Mouse (Mus musculus) neural tube, embryonic 14.5 days (tissue): ENCODE data around the gene Gnb4. TPM values are rescaled to one million over a fixed set of nuclear protein-coding genes. Genes with fewer than 3 reads are reported as not detected.

Experiments
- ATAC-seq: fragments of 200-750 bp; cut with Nextera tagmentation; 2 replicates; pipeline ENCODE4 v1.8.0; 2017; ENCODE audit warnings: low read depth, mild to moderate bottlenecking, moderate TSS enrichment, moderate library complexity
- H3K27ac ChIP-seq: fragments of 300-500 bp; sonication (generic); 2 replicates; pipeline ENCODE4 v1.5.1; 2014; ENCODE audit warnings: low read depth, mild to moderate bottlenecking, control low read depth, low read length, moderate library complexity, mixed read lengths
- H3K27me3 ChIP-seq: fragments of 300-500 bp; sonication (generic); 2 replicates; pipeline ENCODE4 v1.6.1; 2014; ENCODE audit warnings: low read length; ENCODE audit not compliant: control insufficient read depth, insufficient read depth
- H3K36me3 ChIP-seq: fragments of 300-500 bp; sonication (generic); 2 replicates; pipeline ENCODE4 v1.6.1; 2014; ENCODE audit warnings: low read length, mixed read lengths; ENCODE audit not compliant: control insufficient read depth, insufficient read depth
- H3K4me1 ChIP-seq: fragments of 300-500 bp; sonication (generic); 2 replicates; pipeline ENCODE4 v1.6.1; 2014; ENCODE audit warnings: low read length; ENCODE audit not compliant: control insufficient read depth, insufficient read depth
- H3K4me2 ChIP-seq: fragments of 300-500 bp; sonication (generic); 2 replicates; pipeline ENCODE4 v1.6.1; 2014; ENCODE audit warnings: mild to moderate bottlenecking, low read depth, low read length, control low read depth
- H3K4me3 ChIP-seq: fragments of 300-500 bp; sonication (generic); 2 replicates; pipeline ENCODE4 v1.5.1; 2014; ENCODE audit warnings: low read depth, low read length, control low read depth, mixed read lengths
- H3K9ac ChIP-seq: fragments of 300-500 bp; sonication (generic); replicated peaks from 2 replicates; pipeline ENCODE4 v1.6.1; 2014; ENCODE audit warnings: low read depth, mild to moderate bottlenecking, control low read depth, low read length, mixed read lengths
- H3K9me3 ChIP-seq: fragments of 300-500 bp; sonication (generic); 2 replicates; pipeline ENCODE4 v1.6.1; 2016; ENCODE audit warnings: low read length; ENCODE audit not compliant: control insufficient read depth
- WGBS: fragments of 180-500 bp; shearing (Covaris S2); extraction: QIAGEN DNeasy Blood & Tissue Kit; methylation state at CpG from one replicate; pipeline ENCODE4 v1.1.7; 2014; 5-methylcytosine and 5-hydroxymethylcytosine counted together
- polyA plus RNA-seq: library from polyadenylated mRNA; unstranded; fragments of >200 nt; fragmentation: Nextera tagmentation; extraction: Ambion mirVana; gene quantifications from 2 replicates; pipeline ENCODE4 v1.2.1, GENCODE M21; 2014

The Gnb4 gene
- polyA plus RNA-seq, 1 experiment from 2014 or later, result 98.5 TPM

DNA sequence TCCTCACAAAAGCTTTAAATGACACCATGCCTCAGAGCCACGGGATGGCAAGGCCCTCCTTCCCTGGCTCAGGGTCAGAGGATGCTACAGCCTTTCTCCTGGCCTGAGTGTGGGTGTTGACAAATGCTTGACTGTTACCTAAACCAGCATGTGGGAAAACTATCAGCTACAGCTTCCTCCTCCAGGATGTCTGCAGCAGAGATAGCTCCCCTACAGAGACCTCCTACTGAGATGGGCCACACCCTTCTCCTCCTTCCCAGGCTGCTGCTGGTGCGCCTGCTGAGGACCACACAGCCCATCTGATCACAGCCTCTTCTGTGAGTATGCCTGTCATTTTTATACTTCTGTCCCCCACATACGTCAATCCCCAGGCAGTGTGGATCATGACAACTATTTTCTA, 17.1 kb downstream of the Gnb4 start:
- no peak for ATAC-seq
- no peak overlapping the region for H3K27ac ChIP-seq
- WGBS, result 69% methylated on average over 3 of the region's 3 CpGs
- no peaks in the 10 kb centered on the region for H3K9me3 ChIP-seq
- no peaks in the 10 kb centered on the region for H3K36me3 ChIP-seq
- no peak overlapping the region for H3K4me2 ChIP-seq
- H3K9ac ChIP-seq, result no peak overlapping the region
- H3K27me3 ChIP-seq, result no peaks in the 10 kb centered on the region
- no peaks in the 10 kb centered on the region for H3K4me1 ChIP-seq
- no peak overlapping the region for H3K4me3 ChIP-seq

DNA sequence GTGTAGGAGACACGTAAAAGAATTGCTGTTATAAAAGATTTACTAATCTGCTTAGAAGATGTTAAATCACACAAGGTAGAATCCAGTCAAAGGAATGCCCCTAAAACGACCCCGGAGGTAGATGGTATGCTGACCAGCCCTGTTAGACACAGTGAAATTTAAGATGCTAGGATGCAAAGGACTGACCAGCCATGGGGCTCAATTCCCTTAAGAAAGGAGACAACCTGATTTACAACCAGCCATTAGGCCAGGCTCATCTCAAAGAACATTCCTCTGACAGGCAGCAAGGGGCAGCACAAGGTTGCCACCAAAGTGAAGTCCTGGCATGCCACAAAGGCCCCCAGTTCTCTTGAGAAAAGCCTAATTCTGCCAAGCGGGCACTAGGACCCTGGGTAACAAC, 21.3 kb downstream of the Gnb4 start:
- H3K4me1 ChIP-seq, result no peaks in the 10 kb centered on the region
- H3K27me3 ChIP-seq, result no peaks in the 10 kb centered on the region
- no peak overlapping the region for H3K4me3 ChIP-seq
- H3K4me2 ChIP-seq, result no peak overlapping the region
- H3K27ac ChIP-seq, result no peak overlapping the region
- 16% methylated on average over 4 of the region's 4 CpGs for WGBS
- no peak overlapping the region for H3K9ac ChIP-seq
- ATAC-seq, result no peak
- peaks cover 1% of the 10 kb centered on the region; the same call in 1 of the 2 replicates for H3K36me3 ChIP-seq
- H3K9me3 ChIP-seq, result no peaks in the 10 kb centered on the region

DNA sequence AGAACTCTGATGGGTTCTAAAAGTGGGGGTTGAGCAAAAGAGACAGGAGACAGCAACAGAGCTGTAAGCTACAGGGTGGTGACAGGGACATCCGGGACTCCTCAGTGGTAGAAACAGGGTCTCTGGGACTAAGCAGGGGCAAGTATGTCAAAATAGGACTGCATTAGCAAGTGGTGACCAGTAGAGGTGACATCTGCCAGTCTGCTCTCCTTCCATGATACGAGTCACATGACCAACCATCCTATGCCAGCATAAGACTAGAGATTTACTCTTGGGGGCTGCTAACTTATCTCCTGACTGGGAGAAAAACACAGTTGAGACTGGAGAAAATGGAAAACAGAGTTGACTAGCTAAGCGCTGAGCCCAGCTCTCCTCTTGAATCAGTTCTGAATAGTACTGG, 30.1 kb downstream of the Gnb4 start:
- no peak for ATAC-seq
- no peak overlapping the region for H3K9ac ChIP-seq
- 93% methylated on average over 3 of the region's 3 CpGs for WGBS

DNA sequence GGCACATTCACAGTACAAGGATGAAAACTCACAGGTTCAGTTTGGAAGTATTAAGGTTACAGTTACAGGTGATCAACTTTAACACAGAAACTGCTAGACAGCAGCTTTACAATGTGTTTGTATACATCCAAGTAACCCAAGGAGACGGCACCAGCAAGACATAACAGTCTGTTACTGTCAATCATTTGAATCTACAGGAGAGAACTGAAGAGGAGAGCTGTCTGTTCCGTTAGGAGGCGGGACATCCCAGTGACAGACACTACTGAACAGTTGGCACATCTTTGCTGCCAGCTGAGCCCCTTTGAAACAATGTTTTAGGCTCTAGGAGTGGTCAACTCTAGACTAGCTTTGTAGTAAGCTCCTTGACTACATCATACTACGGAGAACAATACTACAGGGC, 32.9 kb downstream of the Gnb4 start:
- WGBS, result 93% methylated on average over 4 of the region's 4 CpGs
- Histone ChIP-seq H3K27me3 (no peaks in the 10 kb centered on the region), H3K27ac (no peak overlapping the region), H3K4me3 (no peak overlapping the region), H3K4me2 (no peak overlapping the region), H3K9me3 (no peaks in the 10 kb centered on the region), H3K36me3 (peaks cover 22% of the 10 kb centered on the region), H3K4me1 (no peaks in the 10 kb centered on the region), H3K9ac (no peak overlapping the region)
- no peak for ATAC-seq

More for the DNA sequence above, 30.1 kb downstream of the Gnb4 start:
- Histone ChIP-seq H3K4me1 (no peaks in the 10 kb centered on the region), H3K36me3 (peaks cover 19% of the 10 kb centered on the region), H3K4me2 (no peak overlapping the region), H3K27ac (no peak overlapping the region), H3K27me3 (no peaks in the 10 kb centered on the region), H3K9me3 (no peaks in the 10 kb centered on the region), H3K4me3 (no peak overlapping the region)

DNA sequence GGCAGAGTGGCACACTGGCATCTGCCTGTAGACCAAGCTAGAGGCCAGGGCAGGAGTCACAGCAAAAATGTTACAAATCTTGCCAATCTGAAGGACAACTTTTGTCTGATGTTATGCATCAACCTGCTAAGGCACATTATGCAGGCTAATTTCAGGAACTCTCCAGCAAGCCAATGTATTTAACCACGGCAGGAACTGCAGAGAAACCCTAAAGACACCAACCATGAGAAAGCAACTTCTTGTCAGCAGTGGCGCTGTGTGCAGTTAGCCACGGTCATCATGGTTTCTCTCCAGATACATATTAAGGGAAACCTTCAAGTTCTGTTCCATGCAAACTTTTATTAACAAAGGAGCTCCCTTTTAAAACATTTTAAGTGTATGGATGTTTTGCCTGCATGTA, 34.5 kb downstream of the Gnb4 start:
- WGBS, result 89% methylated on average over 3 of the region's 3 CpGs
- H3K36me3 ChIP-seq, result peaks cover 31% of the 10 kb centered on the region

DNA sequence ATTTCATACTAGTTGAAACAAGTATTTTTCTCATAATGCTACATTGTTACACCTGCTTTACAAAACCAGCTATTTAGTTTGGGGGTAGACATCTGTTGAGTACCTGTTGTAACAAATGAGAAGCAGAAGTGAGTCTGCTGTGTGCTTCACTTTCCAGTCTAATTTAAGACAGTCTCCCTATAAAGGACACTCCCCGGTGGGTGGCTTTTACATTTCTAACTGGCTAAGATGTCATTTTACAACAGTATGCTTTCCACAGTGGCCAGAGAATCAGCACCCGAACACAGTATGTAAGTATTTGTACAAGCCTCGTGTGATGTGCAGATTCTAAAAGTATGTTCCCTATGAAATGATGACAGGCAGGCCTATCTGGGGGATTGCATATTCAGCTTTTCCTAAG, 35.6 kb downstream of the Gnb4 start:
- WGBS, result 86% methylated on average over 3 of the region's 3 CpGs
- Histone ChIP-seq H3K9ac (no peak overlapping the region), H3K27ac (no peak overlapping the region), H3K36me3 (peaks cover 36% of the 10 kb centered on the region), H3K4me2 (no peak overlapping the region), H3K4me3 (no peak overlapping the region), H3K27me3 (no peaks in the 10 kb centered on the region), H3K9me3 (no peaks in the 10 kb centered on the region), H3K4me1 (no peaks in the 10 kb centered on the region)
- no peak for ATAC-seq

More for the DNA sequence above, 34.5 kb downstream of the Gnb4 start:
- Histone ChIP-seq H3K4me3 (no peak overlapping the region), H3K4me2 (no peak overlapping the region), H3K9ac (no peak overlapping the region), H3K27me3 (no peaks in the 10 kb centered on the region), H3K4me1 (no peaks in the 10 kb centered on the region), H3K9me3 (no peaks in the 10 kb centered on the region), H3K27ac (no peak overlapping the region)
- no peak for ATAC-seq

DNA sequence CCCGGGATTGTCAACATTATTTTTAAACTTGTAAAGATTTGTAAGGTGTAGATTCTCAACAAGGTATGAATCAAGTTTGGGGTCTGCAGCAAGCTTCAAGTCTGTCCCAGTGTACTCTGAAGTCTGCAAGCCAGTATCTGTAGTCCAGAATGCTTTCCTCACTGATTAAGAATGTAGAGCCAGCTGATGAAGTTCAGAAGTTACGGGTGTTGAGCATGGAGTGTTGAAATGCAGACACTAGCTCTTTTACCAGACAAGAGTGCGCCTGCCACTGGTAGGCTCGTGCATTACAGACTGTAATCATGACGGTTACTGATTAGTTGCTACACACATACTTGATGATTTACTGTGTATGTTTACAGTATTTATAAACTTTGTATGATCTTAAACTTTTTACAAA, 37.6 kb downstream of the Gnb4 start:
- H3K4me3 ChIP-seq, result no peak overlapping the region
- peaks cover 36% of the 10 kb centered on the region for H3K36me3 ChIP-seq
- 93% methylated on average over 5 of the region's 5 CpGs for WGBS
- no peak overlapping the region for H3K27ac ChIP-seq
- H3K27me3 ChIP-seq, result no peaks in the 10 kb centered on the region
- no peak for ATAC-seq
- no peaks in the 10 kb centered on the region for H3K4me1 ChIP-seq
- no peak overlapping the region for H3K4me2 ChIP-seq
- H3K9ac ChIP-seq, result no peak overlapping the region
- H3K9me3 ChIP-seq, result no peaks in the 10 kb centered on the region

DNA sequence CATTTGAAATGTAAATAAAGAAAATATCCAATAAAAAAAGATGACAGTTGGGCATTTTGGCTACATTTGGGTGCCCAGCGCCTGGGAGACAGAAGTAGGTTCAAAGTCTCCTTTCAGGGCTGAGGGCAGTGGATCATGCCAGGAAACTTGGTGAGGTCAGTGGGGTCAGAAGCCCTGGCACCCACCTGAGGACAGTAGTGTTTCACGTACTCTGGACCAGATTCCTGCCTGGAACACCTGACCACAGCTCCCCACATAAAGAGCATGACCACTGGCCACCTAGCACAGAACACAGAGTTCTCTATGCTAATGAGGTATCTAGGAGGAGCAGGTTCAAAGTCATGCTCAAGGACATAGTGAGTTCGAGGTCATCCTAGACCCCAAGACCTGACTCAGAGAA, 41.2 kb downstream of the Gnb4 start:
- no peaks in the 10 kb centered on the region for H3K9me3 ChIP-seq
- H3K9ac ChIP-seq, result no peak overlapping the region
- 95% methylated on average over 3 of the region's 3 CpGs for WGBS
- no peak for ATAC-seq
- H3K27me3 ChIP-seq, result no peaks in the 10 kb centered on the region
- H3K36me3 ChIP-seq, result peaks cover 22% of the 10 kb centered on the region
- H3K4me3 ChIP-seq, result no peak overlapping the region
- no peaks in the 10 kb centered on the region for H3K4me1 ChIP-seq
- H3K4me2 ChIP-seq, result no peak overlapping the region
- H3K27ac ChIP-seq, result no peak overlapping the region

DNA sequence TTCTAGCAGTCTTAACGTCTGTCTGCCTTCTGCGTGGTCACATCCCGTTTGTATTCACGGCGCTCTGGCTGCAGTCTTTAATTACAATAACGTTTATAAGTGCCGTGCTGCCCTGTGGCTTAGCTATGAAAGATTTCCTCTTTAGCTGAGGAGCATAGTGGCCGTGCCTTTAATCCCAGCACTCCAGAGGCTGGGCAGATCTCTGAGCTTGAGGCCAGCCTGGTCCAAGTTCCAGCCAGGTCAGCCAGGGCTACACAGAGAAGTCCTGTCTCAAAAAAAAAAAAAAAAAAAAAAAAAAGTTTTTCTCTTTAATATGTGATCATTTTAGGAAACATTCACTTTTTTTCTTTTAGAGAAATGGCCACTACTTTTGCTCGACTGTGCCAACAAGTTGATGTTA, 42.5 kb downstream of the Gnb4 start:
- WGBS, result 71% methylated on average over 9 of the region's 9 CpGs
- Histone ChIP-seq H3K4me3 (no peak overlapping the region), H3K36me3 (peaks cover 29% of the 10 kb centered on the region), H3K9ac (no peak overlapping the region), H3K27me3 (no peaks in the 10 kb centered on the region), H3K4me2 (no peak overlapping the region), H3K27ac (no peak overlapping the region), H3K9me3 (no peaks in the 10 kb centered on the region), H3K4me1 (no peaks in the 10 kb centered on the region)
- ATAC-seq, result no peak

DNA sequence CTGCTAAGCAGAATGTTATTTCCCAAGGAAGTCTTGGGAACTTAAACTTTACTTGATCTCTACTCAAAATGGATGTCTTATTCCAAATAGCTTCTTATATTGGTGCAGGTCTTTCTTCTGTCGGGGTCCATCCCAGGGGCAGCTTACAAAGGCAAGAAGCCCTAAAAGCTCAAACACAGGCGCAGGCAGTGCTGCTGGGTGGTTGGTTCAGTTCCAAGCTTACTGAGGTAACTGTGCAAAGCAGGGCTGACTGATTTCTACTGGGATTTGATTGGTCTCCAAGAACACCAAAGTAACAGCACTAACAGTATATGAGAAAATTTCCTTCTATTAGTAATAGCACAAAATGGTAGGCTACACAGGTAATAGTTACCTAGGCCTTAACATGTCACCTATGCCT, 43.3 kb downstream of the Gnb4 start:
- ATAC-seq, result no peak
- Histone ChIP-seq H3K9ac (no peak overlapping the region), H3K27me3 (no peaks in the 10 kb centered on the region), H3K36me3 (peaks cover 29% of the 10 kb centered on the region), H3K4me3 (no peak overlapping the region), H3K9me3 (no peaks in the 10 kb centered on the region), H3K27ac (no peak overlapping the region), H3K4me2 (no peak overlapping the region), H3K4me1 (no peaks in the 10 kb centered on the region)
- 98% methylated on average over 2 of the region's 2 CpGs for WGBS
